Mouse (Mus musculus) olfactory bulb, adult 2 months (tissue): Measurements from ENCODE around the gene Kif17. TPM values are rescaled to one million over a fixed set of nuclear protein-coding genes. Genes with fewer than 3 reads are reported as not detected.

Experiments used
- H3K27ac ChIP-seq: fragments of 200-500 bp; 2 replicates; pipeline ENCODE4 v1.5.1; 2012; ENCODE audit warnings: low read depth, low read length; ENCODE audit not compliant: insufficient read depth
- H3K4me1 ChIP-seq: fragments of 200-500 bp; 2 replicates; pipeline ENCODE4 v1.6.1; 2012; ENCODE audit warnings: low read length; ENCODE audit not compliant: control insufficient read depth, insufficient read depth
- H3K4me3 ChIP-seq: fragments of 200-500 bp; 2 replicates; pipeline ENCODE4 v1.5.1; 2012; ENCODE audit warnings: mild to moderate bottlenecking, low read depth, low read length, moderate library complexity; ENCODE audit not compliant: insufficient read depth
- CTCF ChIP-seq: fragments of 200-500 bp; IDR thresholded peaks from 2 replicates; pipeline ENCODE4 v1.5.1; 2012; ENCODE audit warnings: low read depth, mild to moderate bottlenecking, low read length, moderate library complexity; ENCODE audit not compliant: insufficient read depth
- POLR2A ChIP-seq: fragments of 200-500 bp; IDR thresholded peaks from 2 replicates; pipeline ENCODE4 v1.6.1; 2012; ENCODE audit warnings: mild to moderate bottlenecking, low read depth, low read length, moderate library complexity; ENCODE audit not compliant: insufficient read depth
- WGBS: fragments of 180-500 bp; shearing (Covaris S2); methylation state at CpG from one replicate; pipeline ENCODE4 v1.1.7; 2018; 5-methylcytosine and 5-hydroxymethylcytosine counted together
- polyA plus RNA-seq: library from polyadenylated mRNA; stranded (reverse); fragments of >200 nt; gene quantifications from 2 replicates; pipeline ENCODE4 v1.2.4, GENCODE M21; 2012; ENCODE audit warnings: low replicate concordance; ENCODE audit not compliant: missing spikeins, insufficient read depth, insufficient read length

Gene Kif17
- polyA plus RNA-seq, 1 experiment, result not detected

DNA sequence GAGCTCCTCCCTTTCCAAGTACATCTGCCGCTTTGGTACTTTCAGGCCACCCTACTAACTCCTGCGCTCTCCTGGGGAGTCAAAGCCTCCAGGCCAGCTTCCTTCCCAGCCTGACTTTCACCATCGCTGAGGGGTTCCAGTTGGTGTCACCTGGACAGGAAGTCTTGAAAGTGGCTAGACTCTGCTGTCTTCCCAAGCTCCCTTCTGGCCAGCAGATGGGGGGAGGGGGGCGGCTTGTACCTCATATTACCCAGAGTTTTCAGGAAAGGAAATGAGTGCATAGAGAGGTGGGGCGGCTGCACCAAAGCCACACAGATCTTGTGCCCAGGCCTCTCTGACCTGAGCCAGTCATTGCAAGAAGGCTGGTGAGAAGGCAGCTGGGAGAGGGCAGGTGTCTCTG, 2.0 kb downstream of the Kif17 start:
- Histone ChIP-seq H3K27ac (no peak overlapping the region), H3K4me3 (peak overlapping the region; percentile 41), H3K4me1 (peaks cover 30% of the 10 kb centered on the region)
- TF ChIP-seq POLR2A (no peak), CTCF (no peak)
- 46% methylated on average over 5 of the region's 5 CpGs for WGBS

GRCm38 (mm10) chr4:138257116-138257687, 7.0 kb downstream of the Kif17 start:
- TF ChIP-seq POLR2A (no peak), CTCF (no peak)
- Histone ChIP-seq H3K27ac (no peak overlapping the region), H3K4me1 (peaks cover 8% of the 10 kb centered on the region), H3K4me3 (no peak overlapping the region)
- WGBS, result 82% methylated on average over 22 of the region's 22 CpGs

DNA sequence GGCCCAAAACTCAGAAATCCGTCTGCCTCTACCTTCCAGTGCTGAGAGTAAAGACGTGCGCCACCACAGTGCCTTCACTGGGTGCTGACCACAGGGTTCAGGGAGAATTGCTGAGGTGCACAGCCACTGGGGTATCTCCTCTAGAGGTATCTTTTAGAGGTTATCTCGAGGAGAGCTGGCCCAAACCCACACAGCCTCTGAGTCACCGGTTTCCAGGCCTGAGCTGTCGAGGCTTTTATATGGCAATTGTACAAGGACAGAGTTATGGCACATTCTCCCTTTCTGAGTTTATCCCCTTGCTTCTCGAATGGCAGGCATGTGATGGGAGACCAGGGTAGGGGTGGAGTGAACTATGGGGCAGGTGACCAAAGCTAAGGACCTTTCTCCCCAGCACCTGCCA, 8.4 kb downstream of the Kif17 start:
- no peak overlapping the region for H3K4me3 ChIP-seq
- H3K27ac ChIP-seq, result no peak overlapping the region
- TF ChIP-seq CTCF (no peak), POLR2A (no peak)
- peaks cover 7% of the 10 kb centered on the region for H3K4me1 ChIP-seq
- 81% methylated on average over 7 of the region's 7 CpGs for WGBS

DNA sequence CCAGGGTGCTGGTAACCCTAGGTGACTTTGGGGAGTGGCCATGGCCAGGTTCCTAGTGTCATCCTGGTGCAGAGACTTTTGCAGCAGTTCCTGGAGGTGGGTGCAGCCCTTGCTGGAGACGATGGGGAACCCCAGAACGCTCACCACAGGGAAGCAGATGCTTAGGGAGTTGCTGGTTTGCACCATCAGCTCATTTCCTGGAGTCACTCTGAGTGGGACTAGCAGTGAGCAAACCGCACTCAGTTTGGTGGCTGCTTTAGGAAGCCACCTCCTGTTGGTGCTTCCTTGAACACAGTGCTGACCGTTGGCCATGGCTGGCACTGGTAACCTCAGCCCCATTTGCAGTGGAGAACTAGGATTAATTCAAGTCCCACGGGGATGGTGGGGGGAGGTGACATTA, 9.2 kb downstream of the Kif17 start:
- 85% methylated on average over 5 of the region's 5 CpGs for WGBS
- H3K4me1 ChIP-seq, result peaks cover 11% of the 10 kb centered on the region
- TF ChIP-seq POLR2A, result no peak
- no peak for TF ChIP-seq CTCF

GRCm38 (mm10) chr4:138261843-138262681, 11.8 kb downstream of the Kif17 start:
- TF ChIP-seq POLR2A (no peak), CTCF (no peak)
- WGBS, result 2% methylated on average over 73 of the region's 78 CpGs
- Histone ChIP-seq H3K4me1 (peaks cover 12% of the 10 kb centered on the region), H3K27ac (no peak overlapping the region), H3K4me3 (peak overlapping the region; percentile 57)

More for the DNA sequence above, 9.2 kb downstream of the Kif17 start:
- no peak overlapping the region for H3K27ac ChIP-seq
- no peak overlapping the region for H3K4me3 ChIP-seq

DNA sequence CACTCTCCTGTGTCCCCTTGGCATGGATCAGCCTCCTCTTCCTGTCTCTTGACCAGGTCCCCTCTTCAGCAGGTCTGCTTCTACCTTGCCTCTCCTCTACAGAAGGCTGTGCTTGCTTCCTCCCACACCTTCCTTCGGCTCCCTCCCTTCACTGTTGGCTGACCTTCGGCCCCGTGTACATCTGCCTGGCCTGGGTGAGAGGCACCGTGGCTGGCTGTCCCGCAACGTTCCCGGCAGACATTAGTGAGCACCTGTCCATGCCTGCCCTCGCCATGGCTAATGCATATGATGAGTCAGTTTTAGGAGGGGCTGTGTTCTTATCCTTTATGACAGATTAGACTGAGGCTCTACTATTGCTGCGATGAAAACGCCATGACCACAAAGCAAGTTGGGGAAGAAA, 17.6 kb downstream of the Kif17 start:
- Histone ChIP-seq H3K27ac (no peak overlapping the region), H3K4me3 (no peak overlapping the region), H3K4me1 (peaks cover 21% of the 10 kb centered on the region)
- WGBS, result 90% methylated on average over 10 of the region's 10 CpGs
- TF ChIP-seq POLR2A, result no peak
- no peak for TF ChIP-seq CTCF

DNA sequence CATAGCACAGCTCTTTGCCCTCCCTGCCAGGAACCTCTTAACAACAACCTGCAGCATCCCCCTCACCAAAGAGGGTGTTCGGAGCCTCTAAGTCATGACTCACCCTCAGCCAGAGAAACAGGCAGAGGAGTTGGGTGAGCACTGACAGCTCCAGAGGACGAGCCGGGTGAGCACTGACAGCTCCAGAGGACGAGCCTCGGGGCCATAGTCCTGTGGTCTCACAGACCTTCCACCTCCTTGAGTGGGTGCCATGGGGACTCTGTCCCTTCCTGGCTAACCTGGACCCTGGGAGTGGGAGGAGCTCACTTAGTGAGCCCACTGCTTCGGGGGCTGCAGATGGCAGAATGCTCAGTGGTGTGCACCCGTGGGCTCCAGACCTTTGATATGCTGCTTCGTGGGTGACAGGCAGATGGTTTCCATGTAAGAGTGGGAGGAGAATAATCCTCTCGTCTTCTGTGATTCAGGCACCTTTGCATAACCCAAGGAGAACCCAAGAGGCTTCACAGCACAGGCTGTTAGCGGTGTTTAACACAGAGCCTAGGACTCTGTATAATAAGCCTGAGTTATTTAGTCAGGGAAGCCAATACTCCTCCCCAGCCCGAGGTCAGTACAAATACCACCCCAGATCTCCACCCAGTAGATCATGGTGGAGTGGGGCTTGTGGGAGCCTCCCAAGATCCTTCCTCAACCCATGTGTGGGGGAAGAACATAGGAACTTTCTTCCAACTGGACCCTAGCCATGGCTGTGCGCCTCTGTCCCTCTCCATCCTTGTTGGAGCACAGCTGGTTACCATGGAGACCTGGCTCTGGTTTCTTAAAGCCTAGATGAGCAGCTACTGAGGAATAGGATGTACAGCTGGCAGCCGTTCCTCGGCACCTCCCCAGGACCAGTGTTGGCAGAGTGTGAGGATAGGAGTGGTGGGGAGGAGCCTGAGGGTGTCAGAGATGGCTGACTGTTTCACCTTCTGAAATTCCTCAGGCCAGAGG, 22.1 kb downstream of the Kif17 start:
- 24% methylated on average over 14 of the region's 14 CpGs for WGBS

DNA sequence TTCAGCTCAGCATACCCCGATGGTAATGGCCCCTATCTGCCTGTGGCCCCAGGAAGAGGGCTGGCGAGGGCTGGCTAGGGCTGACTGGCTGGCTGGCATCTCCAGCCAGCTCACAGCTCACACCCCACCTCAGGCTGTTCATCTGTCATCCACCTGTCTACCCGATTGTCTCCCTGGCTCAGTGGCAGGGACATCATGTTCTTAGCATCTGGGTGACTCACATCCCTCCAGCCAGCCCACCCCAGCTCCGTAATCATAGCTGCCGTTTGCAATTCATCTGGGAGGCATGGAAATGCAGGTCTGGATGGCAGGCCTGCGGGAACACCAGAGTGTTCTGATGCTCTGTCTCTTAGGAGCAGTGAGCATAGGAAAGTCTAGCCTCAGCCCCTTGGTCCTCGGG, 28.1 kb downstream of the Kif17 start:
- WGBS, result 42% methylated on average over 7 of the region's 7 CpGs
- H3K4me1 ChIP-seq, result peaks cover 11% of the 10 kb centered on the region
- no peak overlapping the region for H3K4me3 ChIP-seq
- no peak for TF ChIP-seq CTCF
- TF ChIP-seq POLR2A, result no peak
- H3K27ac ChIP-seq, result no peak overlapping the region

More for the DNA sequence above, 22.1 kb downstream of the Kif17 start:
- TF ChIP-seq POLR2A (no peak), CTCF (no peak)
- H3K27ac ChIP-seq, result peak overlapping the region; percentile 55
- H3K4me1 ChIP-seq, result peaks cover 15% of the 10 kb centered on the region
- no peak overlapping the region for H3K4me3 ChIP-seq
